Comparison of ENCODE assay signal across 15 mouse cellular contexts in the genomic region with DNA sequence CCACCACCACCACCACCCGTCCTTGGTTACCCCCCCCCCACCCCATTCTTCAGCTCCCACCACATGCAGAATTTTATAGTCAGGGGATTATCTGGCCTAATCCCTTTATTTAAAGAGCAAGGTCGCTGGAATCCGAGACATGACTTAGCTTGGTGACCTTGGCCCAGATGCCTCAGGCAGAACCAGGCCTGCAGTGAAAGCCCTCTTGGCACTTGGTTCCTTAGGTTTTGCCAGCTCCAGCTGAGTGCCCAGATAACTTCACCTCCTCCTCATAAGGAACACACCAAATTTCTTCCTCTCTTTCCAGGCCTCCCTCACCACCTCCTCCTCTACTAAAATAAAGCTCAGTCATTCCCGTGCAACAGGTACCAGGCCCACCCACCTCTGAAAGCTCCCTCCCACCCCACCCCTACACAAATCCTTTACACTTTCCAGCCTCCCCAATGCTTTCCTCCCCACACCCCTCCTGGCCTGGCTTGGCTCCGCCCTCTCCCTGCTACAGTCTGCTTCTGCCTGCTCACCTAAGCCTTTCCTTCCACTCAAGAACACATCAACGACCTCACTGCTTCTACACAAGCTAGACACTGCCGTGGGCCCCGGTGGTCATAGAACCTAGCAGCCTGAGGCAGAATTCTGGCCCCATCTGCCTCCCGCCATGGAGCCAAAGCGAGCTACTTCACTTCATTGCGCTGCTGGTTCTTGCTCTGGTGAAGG.
DNase-seq lines count a peak whose midpoint lies in the region; ATAC-seq and TF ChIP-seq lines count a peak whose summit lies in the region.
"Had no signal": no experiment of that assay in that cellular context is flagged by ENCODE, and none has a peak within 500 bp of the region (broad histone marks: within the 10 kb centered on the region; RNA-seq: fewer than 3 reads in every experiment).

No protein-coding gene starts in this region.

- ATAC-seq in kidney, embryonic 14.5 days (ENCODE audit: low FRiP score, low TSS enrichment): no peak
- ATAC-seq: activated CD4-positive, CD25-positive, alpha-beta regulatory T cell, adult 4 months; forebrain, embryonic 14.5 days; midbrain, embryonic 13.5 days had no signal

- no peak for TF ChIP-seq CTCF in kidney, adult 2 months (conservative IDR thresholded peaks at IDR 0.05; ENCODE audit: insufficient read depth, insufficient read length, low read depth, low read length)
- TF ChIP-seq CTCF in thymus, adult 2 months (IDR thresholded peaks at IDR 0.05; ENCODE audit: borderline replicate concordance, control insufficient read depth, extremely low read depth, insufficient read depth, low read length, poor library complexity): no peak

- no peak overlapping the region for H3K4me2 ChIP-seq in kidney, embryonic 14.5 days (replicated peaks; ENCODE audit: low read depth, low read length)
- H3K4me2 ChIP-seq: heart, embryonic 13.5 days; limb, embryonic 13.5 days; lung, embryonic 15.5 days; midbrain, embryonic 13.5 days; neural tube, embryonic 13.5 days had no signal

- WGBS in kidney, adult 2 months: 65% methylated on average over 11 of the region's 11 CpGs
- WGBS in kidney, embryonic 14.5 days: 68% methylated on average over 11 of the region's 11 CpGs
- WGBS in thymus, adult 2 months: 54% methylated on average over 11 of the region's 11 CpGs

- H3K36me3 ChIP-seq in kidney, adult 2 months (ENCODE audit: control insufficient read depth, insufficient read depth, low read length): no peaks in the 10 kb centered on the region
- no peaks in the 10 kb centered on the region for H3K36me3 ChIP-seq in kidney, embryonic 14.5 days (ENCODE audit: control insufficient read depth, insufficient read depth, low read length)
- no peaks in the 10 kb centered on the region for H3K36me3 ChIP-seq in thymus, adult 2 months (ENCODE audit: control insufficient read depth, insufficient read depth, low read length)
- H3K36me3 ChIP-seq: heart, embryonic 13.5 days; limb, embryonic 13.5 days; lung, embryonic 15.5 days; midbrain, embryonic 13.5 days; neural tube, embryonic 13.5 days had no signal

- no peak overlapping the region for H3K4me3 ChIP-seq in kidney, adult 2 months (ENCODE audit: insufficient read depth, low read depth, low read length)
- H3K4me3 ChIP-seq in kidney, embryonic 14.5 days (ENCODE audit: low read length): no peak overlapping the region
- no peak overlapping the region for H3K4me3 ChIP-seq in thymus, adult 2 months (ENCODE audit: control insufficient read depth, insufficient read depth, low read length)
- H3K4me3 ChIP-seq: heart, embryonic 13.5 days; limb, embryonic 13.5 days; lung, embryonic 15.5 days; midbrain, embryonic 13.5 days; neural tube, embryonic 13.5 days had no signal

- no peaks in the 10 kb centered on the region for H3K27me3 ChIP-seq in kidney, adult 2 months (replicated peaks; ENCODE audit: control insufficient read depth, insufficient read depth, low read length)
- no peaks in the 10 kb centered on the region for H3K27me3 ChIP-seq in kidney, embryonic 14.5 days (ENCODE audit: control insufficient read depth, insufficient read depth, low read length)
- H3K27me3 ChIP-seq in thymus, adult 2 months (ENCODE audit: control insufficient read depth, insufficient read depth, low read length): no peaks in the 10 kb centered on the region
- H3K27me3 ChIP-seq: midbrain, embryonic 13.5 days had no signal

- no peaks in the 10 kb centered on the region for H3K9me3 ChIP-seq in kidney, embryonic 14.5 days (ENCODE audit: control insufficient read depth, low read length)
- H3K9me3 ChIP-seq: heart, embryonic 13.5 days; limb, embryonic 13.5 days; lung, embryonic 15.5 days; midbrain, embryonic 13.5 days; neural tube, embryonic 13.5 days had no signal

- H3K4me1 ChIP-seq in kidney, adult 2 months (ENCODE audit: control insufficient read depth, insufficient read depth, low read length): no peaks in the 10 kb centered on the region
- peaks cover 23% of the 10 kb centered on the region for H3K4me1 ChIP-seq in kidney, embryonic 14.5 days (ENCODE audit: control insufficient read depth, insufficient read depth, low read length)
- peaks cover 18% of the 10 kb centered on the region for H3K4me1 ChIP-seq in thymus, adult 2 months (replicated peaks; ENCODE audit: control insufficient read depth, insufficient read depth, low read length)

- peak; percentile 55 for DNase-seq in kidney, adult 2 months
- peak; percentile 59 for DNase-seq in ZHBTc4 (ENCODE audit: low read depth, low spot score)
- peak; percentile 83 for DNase-seq in adrenal gland, postnatal 10 days
- DNase-seq in heart, postnatal 4 days: peak; percentile 35
- no peak for DNase-seq in left cerebral cortex, adult 11 months (ENCODE audit: low spot score)
- DNase-seq in thymus, adult 2 months: no peak
- DNase-seq: cerebellum, adult 11 months had no signal

- no peak for TF ChIP-seq POLR2A in kidney, adult 2 months (IDR thresholded peaks at IDR 0.05; ENCODE audit: low read depth, low read length)
- no peak for TF ChIP-seq POLR2A in thymus, adult 2 months (IDR thresholded peaks at IDR 0.05; ENCODE audit: control insufficient read depth, extremely low read depth, insufficient read depth, low read length, poor library complexity)

- H3K9ac ChIP-seq in kidney, embryonic 14.5 days (ENCODE audit: low read depth, low read length): no peak overlapping the region
- H3K9ac ChIP-seq: heart, embryonic 13.5 days; limb, embryonic 13.5 days; lung, embryonic 15.5 days; midbrain, embryonic 13.5 days; neural tube, embryonic 13.5 days had no signal

- no peak overlapping the region for H3K27ac ChIP-seq in kidney, adult 2 months (ENCODE audit: insufficient read depth, low read depth, low read length)
- no peak overlapping the region for H3K27ac ChIP-seq in kidney, embryonic 14.5 days (ENCODE audit: low read depth, low read length)
- H3K27ac ChIP-seq in thymus, adult 2 months (ENCODE audit: control insufficient read depth, insufficient read depth, low read length): no peak overlapping the region
- H3K27ac ChIP-seq: heart, embryonic 13.5 days; limb, embryonic 13.5 days; lung, embryonic 15.5 days; midbrain, embryonic 13.5 days; neural tube, embryonic 13.5 days had no signal

Comparison
In these comparisons a context has a peak if more than half of its experiments do, and no peak if none do; other contexts are left out.
1. DNase-seq: peak in kidney, adult 2 months (single experiment), ZHBTc4 (single experiment), adrenal gland, postnatal 10 days (single experiment) and heart, postnatal 4 days (single experiment); none in left cerebral cortex, adult 11 months (single experiment) and thymus, adult 2 months (single experiment).